Mouse (Mus musculus) Patski (cell line): Measurements from ENCODE around the gene Prdx6. TPM values are rescaled to one million over a fixed set of nuclear protein-coding genes. Genes with fewer than 3 reads are reported as not detected.

Experiments used
- ATAC-seq: fragments of 100-300 bp; one replicate; pipeline ENCODE4 v1.8.0; 2021
- CTCF ChIA-PET: fragments of 350-600 bp; sonication (Branson Sonifier 250); formaldehyde crosslinking; loops from one replicate; lab custom pipeline; 2022; ENCODE audit warnings: inconsistent platforms; lab: Charles Lee
- POLR2A ChIA-PET: fragments of 350-600 bp; sonication (Branson Sonifier 250); formaldehyde crosslinking; loops from one replicate; lab custom pipeline; 2022; ENCODE audit warnings: antibody characterized with exemption, inconsistent platforms; lab: Charles Lee
- DNase-seq: peaks from one replicate; pipeline ENCODE4 v3.0.0-alpha.2; 2011; ENCODE audit warnings: low read depth, low spot score
- H3K27me3 ChIP-seq: fragments of 371-371 bp; one replicate; pipeline ENCODE4 v1.5.1; 2021
- CTCF ChIP-seq: fragments of 100-300 bp; IDR thresholded peaks from one replicate; pipeline ENCODE4 v1.5.1; 2021
- in situ Hi-C: fragments of 300-500 bp; cut with MboI; formaldehyde crosslinking; loops from 3 replicates; pipeline ENCODE4 v1.11.1; 2018; ENCODE audit warnings: low pct_unique_long_range_greater_than_20kb, mixed read lengths
- polyA plus RNA-seq: library from polyadenylated mRNA; unstranded; gene quantifications from one replicate; pipeline ENCODE4 v1.2.3, GENCODE M21; 2021

Prdx6 gene
- 295 TPM for polyA plus RNA-seq

DNA sequence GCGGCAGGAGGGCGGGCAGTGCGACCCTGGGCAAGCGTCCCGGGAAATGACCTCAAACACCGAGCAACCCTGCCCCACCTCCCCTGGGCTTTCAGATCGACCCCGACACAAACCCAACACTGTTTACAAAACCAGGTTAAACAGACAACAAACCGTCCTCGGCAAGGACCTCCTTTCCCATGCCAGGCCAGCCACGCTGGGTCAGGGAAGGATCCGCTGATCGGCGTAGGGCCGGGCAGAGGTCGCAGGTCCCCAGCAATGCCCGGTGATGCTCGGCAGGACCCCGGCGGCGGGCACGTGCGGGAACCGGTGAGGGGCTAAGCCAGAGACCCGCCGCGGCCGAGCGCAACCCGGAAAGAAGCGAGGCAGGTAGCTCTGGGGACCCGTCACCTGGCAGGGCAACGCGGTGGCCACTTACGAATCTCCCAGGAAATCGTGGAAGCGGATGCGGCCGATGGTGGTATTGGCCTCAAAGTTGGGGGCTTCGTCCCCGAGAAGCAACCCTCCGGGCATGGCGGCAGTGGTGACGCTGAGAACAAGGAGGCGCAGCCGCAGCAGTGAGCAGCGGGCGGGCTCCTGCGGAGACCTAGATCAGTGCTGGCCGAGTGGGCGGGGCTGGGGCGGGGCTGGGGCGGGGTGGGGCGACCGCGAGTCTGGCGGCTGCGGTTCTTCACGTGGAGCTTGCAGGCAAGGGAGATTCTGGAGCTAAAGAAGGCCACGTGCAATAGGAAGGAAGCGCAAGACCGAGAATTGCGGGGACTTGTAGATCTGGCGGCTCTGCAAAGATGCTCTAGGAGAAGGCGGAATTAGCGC, at the start of gene Prdx6:
Gene Prdx6 (minus strand): TSS at position 616 of the 813 bp plus-strand sequence.
- ChIA-PET CTCF (no interaction called here), POLR2A (interaction anchor here (0.6 to 0.8 kb wide), 3 partner anchors 33 to 856 kb away, joined by 3 read pairs; no protein-coding TSS in a partner anchor)
- no peaks in the 10 kb centered on the region for H3K27me3 ChIP-seq
- no peak for TF ChIP-seq CTCF
- in situ Hi-C loops, result loop anchor here (5.0 kb wide), 1 partner anchor 36 kb away; no protein-coding TSS in a partner anchor
- peak; percentile 91 for ATAC-seq
- no peak for DNase-seq

DNA sequence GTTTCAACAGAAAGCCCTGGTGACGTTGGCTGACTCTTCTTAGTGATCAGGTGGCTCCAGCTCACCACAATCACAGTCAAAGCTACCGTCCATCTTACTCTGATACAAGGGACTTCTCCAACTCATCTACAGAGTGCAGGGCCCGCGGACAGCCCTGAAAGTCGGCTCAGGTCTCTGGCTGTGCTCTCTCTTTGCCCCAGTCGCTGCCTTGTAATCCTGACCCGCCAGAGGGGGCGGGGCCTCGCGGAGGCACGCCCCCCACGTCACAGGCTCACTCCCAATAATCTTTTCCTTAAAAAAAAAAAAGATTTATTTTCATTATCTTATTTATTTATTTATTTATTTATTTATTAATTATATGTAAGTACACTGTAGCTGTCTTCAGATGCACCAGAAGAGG, 37.2 kb upstream of the Prdx6 start:
- ChIA-PET POLR2A (no interaction called here), CTCF (no interaction called here)
- in situ Hi-C loops, result loop anchor here (5.0 kb wide), 2 partner anchors 36 to 76 kb away; partner anchors contain the start of gene Prdx6
- ATAC-seq (no peak), DNase-seq (no peak)
- no peaks in the 10 kb centered on the region for H3K27me3 ChIP-seq
- no peak for TF ChIP-seq CTCF

DNA sequence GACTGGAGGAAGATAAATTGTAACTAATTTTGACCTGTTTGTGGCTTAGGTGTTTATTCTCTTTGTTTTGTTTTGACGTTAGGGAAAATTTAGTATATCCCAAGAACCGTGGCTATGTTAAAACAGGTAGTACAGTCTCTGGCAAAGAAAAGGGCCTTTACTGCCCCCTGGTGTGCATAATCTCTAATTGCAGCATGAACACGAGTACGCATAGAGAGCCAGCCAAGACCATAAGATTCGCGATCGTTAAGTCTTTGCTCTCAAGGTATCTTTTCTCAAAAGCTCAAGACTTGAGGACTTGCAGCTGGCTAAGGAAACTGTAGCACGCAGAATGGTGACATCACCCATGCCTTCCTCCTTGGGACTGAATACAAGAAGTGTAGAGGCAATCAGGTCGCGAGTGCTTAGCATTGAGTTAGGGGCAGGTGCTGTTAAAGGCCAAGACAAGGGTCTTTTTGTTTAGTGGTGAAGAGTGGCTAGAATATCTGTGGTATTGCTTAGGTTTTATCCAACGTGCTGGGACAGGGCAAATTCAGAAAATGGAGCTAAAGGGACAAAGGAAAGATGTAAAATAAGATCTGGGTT, 35.8 kb upstream of the Prdx6 start:
- peak; percentile 75 for TF ChIP-seq CTCF
- DNase-seq (no peak), ATAC-seq (no peak)
- CTCF ChIA-PET, result interaction anchor here (0.7 to 1.5 kb wide), 7 partner anchors 9 to 401 kb away, joined by 3 to 9 read pairs (median 4); no protein-coding TSS in a partner anchor
- POLR2A ChIA-PET, result no interaction called here
- H3K27me3 ChIP-seq, result no peaks in the 10 kb centered on the region
- in situ Hi-C loops, result loop anchor here (5.0 kb wide), 2 partner anchors 35 to 75 kb away; partner anchors contain the start of gene Prdx6

DNA sequence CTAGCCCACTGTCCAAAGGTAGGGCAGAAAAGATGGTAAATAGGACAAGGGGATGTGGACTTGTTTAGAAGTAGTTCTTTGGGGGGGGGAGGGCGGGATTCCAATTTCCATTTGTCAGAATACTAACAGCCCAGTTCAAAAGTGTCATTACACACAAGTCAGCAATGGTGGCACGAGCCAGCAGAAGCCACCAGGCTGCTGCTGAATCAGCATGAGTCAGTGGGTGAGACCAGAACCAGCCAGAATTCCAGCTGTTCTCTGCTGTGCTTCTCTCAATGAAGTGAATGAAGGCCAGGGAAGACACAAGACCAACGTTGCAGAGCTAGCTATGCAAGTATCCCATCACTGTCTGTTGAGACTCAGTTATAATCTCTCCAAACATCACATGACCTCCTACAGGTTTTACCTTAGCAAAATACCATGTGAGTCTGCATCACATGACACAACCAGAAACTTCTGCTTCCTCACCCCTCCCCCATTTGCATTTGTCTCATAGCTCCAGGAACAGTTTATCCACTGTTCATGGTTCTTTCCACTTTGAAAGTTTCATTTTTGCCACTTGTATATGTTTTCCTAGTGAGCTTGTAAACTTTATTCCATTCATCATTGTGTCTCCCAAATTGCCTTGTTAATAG, 30.2 kb upstream of the Prdx6 start:
- DNase-seq (no peak), ATAC-seq (no peak)
- ChIA-PET CTCF (no interaction called here), POLR2A (no interaction called here)
- TF ChIP-seq CTCF, result no peak
- in situ Hi-C loops, result no loop called here
- no peaks in the 10 kb centered on the region for H3K27me3 ChIP-seq

DNA sequence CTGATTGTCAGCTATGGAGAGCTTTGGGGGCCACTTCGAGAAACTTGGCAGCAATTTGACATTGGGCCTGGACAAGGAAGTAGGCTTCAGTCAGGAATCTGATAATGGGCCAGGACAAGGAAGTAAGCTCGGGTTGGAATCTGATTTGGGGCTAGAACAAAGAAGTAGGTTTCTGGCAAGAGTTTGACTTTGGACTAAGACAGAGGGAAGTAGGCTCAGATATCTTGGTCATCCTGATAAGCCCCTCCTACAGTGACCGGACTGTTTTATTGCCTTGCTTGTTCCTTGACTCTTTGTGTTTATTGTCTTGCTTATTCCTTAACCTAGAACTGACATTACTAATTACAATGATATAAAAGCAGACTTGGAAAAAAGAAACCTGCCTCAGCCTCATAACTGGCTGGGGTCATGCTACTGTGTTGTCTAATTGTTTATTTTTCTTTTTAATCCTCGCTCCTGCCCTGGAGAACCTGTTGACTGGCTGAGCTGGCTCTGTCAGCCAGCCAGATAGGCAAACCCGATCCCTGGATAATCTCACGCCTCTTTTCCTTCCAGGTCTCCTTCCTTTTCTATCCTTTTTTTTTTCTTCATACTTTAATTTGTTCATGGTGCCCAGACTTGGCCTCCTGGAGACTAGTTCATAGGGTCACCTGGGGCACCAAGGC, 28.4 kb upstream of the Prdx6 start:
- TF ChIP-seq CTCF, result no peak
- ChIA-PET POLR2A (no interaction called here), CTCF (no interaction called here)
- DNase-seq, result no peak
- no peaks in the 10 kb centered on the region for H3K27me3 ChIP-seq
- in situ Hi-C loops, result no loop called here
- ATAC-seq, result no peak

DNA sequence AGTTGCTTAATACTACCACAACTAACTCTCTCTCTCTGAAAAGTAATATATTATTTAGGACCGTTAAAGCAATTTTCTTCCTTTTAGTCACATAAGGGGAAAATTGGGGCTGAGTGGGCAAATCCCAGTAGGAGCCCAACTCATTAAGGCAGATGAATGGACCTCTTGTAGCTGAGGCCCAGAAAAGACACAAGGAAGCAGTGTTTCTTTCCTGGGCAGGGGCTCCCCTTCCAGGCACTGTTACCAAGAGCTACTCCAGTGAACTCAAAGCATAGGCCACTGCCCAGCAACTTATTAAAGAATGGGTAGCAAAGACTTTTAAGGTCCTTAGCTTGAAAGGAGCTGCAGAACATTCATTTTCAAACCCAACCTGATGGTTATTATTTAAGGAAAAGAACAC, 22.5 kb upstream of the Prdx6 start:
- POLR2A ChIA-PET, result no interaction called here
- DNase-seq (no peak), ATAC-seq (no peak)
- TF ChIP-seq CTCF, result no peak
- no peaks in the 10 kb centered on the region for H3K27me3 ChIP-seq
- in situ Hi-C loops, result no loop called here
- CTCF ChIA-PET, result interaction anchor here (1.5 kb wide), 1 partner anchor 14 kb away, joined by 3 read pairs; no protein-coding TSS in a partner anchor

DNA sequence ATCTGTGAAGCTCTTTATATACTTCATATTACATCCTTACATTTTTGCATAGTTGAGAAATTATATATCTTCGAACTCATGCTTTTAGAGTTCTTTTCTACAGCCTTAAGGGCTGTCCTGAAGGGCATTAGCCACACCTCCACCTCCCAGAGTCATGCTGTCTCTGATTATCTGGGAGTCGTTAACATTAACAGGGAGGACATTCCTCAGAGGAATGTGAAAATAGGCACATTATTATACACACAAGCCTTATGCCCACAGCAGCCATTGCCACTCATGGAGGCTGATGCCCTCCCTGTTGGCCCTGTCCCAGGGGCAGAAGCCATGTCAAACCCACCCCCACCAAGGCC, 20.4 kb upstream of the Prdx6 start:
- CTCF ChIA-PET, result no interaction called here
- ATAC-seq (no peak), DNase-seq (no peak)
- no peaks in the 10 kb centered on the region for H3K27me3 ChIP-seq
- no peak for TF ChIP-seq CTCF
- in situ Hi-C loops, result no loop called here
- POLR2A ChIA-PET, result no interaction called here

DNA sequence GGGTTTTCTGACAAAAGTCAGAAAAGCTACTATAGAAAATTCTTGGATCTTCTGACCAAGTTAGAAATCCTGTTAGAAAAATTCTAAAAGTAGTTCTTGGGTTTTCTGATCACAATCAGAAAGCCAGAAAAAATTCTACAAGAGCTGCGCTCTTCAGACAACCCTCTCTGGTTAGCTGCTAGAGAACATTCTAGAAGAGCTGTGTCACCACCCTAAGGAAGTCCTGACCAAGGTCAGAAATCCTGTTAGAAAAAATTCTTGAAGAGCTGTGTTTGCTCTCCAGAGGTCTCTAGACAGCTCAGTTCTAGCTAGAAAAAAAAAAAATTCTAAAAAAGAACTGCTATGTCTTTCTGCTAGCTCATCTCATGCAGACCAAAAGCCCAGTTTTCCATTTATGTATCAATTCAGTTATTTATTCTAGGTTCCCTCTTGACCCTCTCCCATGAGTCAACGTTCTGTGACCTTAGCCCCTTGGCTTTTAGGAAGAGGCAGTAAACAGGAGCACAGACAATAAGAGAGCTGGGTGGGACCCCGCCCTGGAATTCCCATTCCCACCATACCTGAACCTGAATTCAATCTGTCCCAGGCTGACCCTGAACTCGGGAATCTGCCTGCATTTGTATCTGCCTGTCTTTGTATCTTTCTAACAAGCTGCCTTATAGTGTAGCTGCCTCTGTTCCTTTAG, 19.9 kb upstream of the Prdx6 start:
- POLR2A ChIA-PET, result no interaction called here
- CTCF ChIA-PET, result interaction anchor here (1.4 kb wide), 1 partner anchor 60 kb away, joined by 3 read pairs; no protein-coding TSS in a partner anchor
- no peak for TF ChIP-seq CTCF
- DNase-seq, result no peak
- H3K27me3 ChIP-seq, result no peaks in the 10 kb centered on the region
- in situ Hi-C loops, result no loop called here
- ATAC-seq, result no peak

DNA sequence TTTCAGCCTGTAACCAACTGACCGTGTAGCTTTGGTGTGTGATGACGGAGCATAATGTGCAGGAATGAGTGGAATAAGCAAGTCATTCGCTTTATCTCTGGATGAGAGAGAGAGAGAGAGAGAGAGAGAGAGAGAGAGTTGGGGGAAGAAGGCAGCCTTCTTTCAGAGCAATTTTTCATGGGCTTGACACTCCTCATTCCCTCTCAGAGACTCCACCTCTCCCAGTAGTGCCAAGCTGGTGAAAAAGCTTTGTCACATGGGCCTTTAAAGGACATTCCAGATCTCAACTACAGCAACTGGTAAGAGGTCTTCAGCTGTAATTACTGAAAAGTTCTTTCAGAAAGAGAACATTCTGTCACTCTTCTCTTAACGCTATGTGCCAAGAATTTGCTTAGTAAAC, 18.3 kb upstream of the Prdx6 start:
- in situ Hi-C loops, result no loop called here
- POLR2A ChIA-PET, result no interaction called here
- no peak for DNase-seq

DNA sequence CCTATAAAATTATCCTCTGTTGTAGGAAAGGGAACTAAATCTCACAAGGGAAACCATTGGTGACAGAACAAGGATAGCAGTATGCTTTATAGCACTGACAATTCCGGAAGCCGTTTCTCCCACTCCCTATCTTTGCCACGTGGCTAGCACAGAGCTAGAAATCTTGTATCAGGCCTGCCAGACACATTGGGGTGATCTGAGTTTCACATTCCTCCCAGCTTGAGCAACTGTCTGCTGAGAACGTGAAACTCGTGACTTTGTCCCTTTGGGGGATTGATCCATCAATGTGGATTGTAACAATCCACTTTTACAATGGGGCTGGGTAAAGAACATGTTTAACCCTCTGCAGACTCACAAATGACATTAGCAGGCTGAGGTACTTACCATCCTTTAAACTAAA, 17.9 kb upstream of the Prdx6 start:
- DNase-seq (no peak), ATAC-seq (no peak)
- CTCF ChIA-PET, result interaction anchor here (1.0 kb wide), 2 partner anchors 15 to 73 kb away, joined by 3 read pairs; no protein-coding TSS in a partner anchor
- in situ Hi-C loops, result no loop called here
- no peaks in the 10 kb centered on the region for H3K27me3 ChIP-seq
- POLR2A ChIA-PET, result no interaction called here
- TF ChIP-seq CTCF, result no peak

More for the DNA sequence above, 18.3 kb upstream of the Prdx6 start:
- ATAC-seq, result no peak
- H3K27me3 ChIP-seq, result no peaks in the 10 kb centered on the region
- CTCF ChIA-PET, result interaction anchor here (1.0 kb wide), 1 partner anchor 73 kb away, joined by 3 read pairs; no protein-coding TSS in a partner anchor
- no peak for TF ChIP-seq CTCF
